Mouse (Mus musculus) heart, postnatal 4 days (tissue): ENCODE data around the gene Ctnnal1. TPM values are rescaled to one million over a fixed set of nuclear protein-coding genes. Genes with fewer than 3 reads are reported as not detected.
"Not testable (repeated sequence)": the region's sequence is repeated elsewhere in the genome, so short reads cannot be mapped to it uniquely, and the experiment has no call there.

ENCODE experiments used
- DNase-seq: peaks from one replicate; pipeline ENCODE4 v3.0.0; 2021
- total RNA-seq, 2 experiments: library from RNA; stranded (reverse); gene quantifications; 2 replicates each; pipeline ENCODE4 v1.2.3; 2021

Gene Ctnnal1
- total RNA-seq: 10 to 100 TPM; 34.0 to 35.7 TPM

DNA sequence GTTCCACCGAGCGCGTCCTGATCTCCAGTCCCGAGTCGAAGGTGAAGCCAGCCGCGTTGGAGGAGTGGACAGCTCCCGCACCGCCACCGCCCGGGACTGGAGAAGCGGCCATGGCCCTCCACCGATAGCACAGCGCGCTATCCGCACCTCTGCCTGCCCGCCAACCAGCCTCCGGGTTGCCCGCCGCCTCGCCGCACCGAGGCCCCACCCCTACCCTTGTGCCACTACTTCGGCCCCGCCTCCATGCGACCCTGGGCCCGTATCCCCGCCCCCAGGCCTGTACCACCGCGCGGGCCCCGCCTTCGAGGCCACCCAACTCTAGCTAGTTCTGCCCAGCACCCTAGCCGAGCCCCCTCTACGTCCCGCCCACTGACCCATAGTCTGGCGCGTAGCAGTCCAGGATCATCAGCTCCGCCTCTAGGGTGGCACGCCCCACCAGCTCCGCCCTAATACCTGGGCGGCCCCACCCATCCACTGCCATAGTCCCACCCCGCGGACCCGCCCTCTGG, at the start of gene Ctnnal1:
Gene Ctnnal1, minus strand, starts transcription at position 186 of the 509 bp plus-strand sequence.
- peak; percentile 92 for DNase-seq

DNA sequence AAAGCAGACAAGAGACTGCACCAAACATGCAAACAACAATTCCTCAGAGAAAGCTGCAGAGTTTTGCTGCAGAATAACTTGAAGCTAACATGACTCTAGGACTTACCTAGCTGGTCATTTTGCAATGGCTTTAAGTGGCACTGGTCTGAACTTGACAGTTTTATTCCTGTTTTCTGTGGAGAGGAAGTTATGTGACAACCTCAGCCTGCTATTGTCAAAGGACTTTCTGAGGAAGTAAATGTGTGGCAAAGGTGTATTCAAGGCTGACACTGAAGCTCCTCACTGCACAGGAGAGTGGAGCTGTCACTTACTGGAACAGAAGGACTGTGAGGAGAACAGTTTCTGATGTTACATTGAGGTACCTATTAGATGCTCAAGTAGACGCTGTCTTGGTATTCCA, 49.8 kb upstream of the Ctnnal1 start:
- no peak for DNase-seq

DNA sequence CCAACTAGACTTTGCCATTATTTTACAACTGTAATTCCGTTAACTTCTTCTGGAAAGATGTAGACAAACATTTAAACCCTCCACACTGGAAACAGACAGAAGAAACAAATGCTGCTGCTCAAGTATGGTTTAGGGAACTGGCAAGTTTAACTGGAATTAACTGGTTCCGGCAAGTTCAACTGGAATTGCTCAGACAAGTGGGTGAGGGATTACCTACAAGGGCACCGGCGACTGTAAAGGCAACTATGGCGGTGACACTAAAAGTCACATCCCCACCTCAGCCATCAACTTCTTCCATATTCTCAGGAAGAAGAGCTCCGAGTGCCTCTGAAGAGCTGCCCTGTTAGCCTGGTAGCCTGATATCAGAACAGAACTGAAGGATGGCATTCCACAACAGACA, 49.4 kb upstream of the Ctnnal1 start:
- DNase-seq: no peak

DNA sequence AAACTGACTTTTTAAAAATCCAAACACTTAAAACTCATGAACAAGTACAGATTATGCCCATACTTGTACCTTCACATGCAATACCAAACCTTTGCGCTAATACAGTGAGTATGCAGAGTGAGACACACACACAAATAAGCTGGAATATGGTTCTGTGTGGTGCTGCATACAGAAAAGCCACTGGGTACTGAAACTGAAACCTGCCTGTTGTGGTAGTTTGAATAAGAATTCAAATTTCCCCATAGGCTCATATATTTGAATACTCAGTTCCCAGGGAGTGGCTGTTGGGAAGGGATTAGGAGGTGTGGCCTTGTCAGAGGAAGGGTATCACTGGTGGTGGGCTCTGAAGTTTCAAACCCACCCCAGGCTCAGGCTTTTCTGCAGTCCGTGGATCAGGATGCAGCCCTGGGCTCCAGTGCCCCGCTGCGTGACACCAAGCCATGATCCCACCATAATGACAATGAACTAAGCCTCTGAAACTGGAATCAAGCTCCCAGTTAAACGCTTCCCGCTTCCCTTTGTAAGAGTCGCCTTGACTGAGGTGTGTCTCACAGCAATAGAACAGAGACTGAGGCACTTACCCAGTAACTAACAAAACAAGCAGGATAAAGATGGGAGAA, 47.5 kb upstream of the Ctnnal1 start:
- no peak for DNase-seq

DNA sequence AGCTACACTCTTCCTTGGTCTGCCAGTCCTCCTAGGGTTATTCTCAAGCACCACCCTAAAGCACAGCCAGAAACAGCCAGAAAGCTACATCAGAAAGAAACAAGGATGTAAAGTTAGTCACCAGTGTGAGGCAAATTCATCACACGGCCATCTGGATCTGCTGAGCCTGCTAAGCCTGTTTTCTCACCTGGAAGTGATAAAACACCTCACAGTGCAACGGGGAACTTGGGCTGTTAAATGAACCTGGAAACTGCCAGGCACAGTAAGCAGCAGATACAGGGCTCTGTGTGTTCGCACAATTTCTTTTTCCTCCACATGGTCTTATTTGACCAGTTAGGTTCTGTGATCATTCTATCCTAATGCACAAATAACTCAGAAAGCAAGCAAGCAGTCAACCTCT, 44.6 kb upstream of the Ctnnal1 start:
- no peak for DNase-seq

DNA sequence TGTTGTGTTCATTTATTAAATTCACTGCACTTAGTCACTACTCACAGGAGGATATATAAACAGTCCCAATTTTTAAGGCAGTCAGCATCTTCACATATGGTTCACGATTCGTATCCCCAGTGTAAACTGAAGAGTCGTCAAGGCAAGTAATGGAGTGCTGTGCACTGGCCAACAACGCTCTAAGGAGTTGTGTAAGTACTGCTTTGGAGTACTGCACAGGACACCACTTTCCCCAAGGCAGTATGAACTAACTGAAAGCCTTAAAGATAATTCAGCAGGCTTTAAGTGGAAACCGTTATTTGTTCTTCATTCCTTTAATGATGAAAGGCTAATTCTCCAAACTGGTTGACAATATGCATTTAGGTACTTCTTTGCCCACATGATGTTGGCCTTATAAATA, 42.7 kb upstream of the Ctnnal1 start:
- DNase-seq: no peak

DNA sequence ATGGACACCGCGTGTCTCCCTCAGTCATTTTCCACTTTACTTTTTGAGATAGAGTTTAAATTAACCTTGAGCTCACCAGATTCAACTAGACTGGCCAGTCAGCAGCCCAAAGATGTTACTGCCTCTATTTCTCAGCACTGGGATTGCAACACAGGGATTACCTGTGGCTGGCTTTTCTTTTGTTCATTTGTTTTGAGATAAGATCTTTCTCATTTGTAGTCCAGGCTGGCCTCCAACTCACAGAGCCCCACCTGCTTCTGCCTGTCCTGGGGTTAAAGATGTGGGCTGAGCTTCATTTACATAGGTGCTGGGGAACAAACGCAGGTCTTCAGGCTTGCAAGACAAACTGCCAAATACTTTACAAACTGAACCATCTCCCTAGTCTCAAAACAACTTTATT, 41.9 kb upstream of the Ctnnal1 start:
- no peak for DNase-seq

DNA sequence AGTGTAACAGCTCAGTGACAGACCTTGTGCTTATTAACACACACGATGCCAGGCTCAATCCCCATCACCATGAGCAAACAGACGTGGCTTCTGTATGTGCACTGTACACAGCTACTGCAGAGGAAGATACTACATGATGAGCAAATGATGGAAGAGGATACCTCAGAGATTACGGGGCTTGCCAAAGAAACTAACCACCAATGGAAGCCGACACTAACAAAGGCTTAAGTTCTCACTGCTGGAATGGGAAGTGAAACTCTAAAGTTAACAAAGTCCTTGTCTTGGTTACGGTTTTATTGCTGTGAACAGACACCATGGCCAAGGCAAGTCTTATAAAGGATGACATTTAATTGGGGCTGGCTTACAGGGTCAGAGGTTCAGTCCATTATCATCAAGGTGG, 40.5 kb upstream of the Ctnnal1 start:
- no peak for DNase-seq

DNA sequence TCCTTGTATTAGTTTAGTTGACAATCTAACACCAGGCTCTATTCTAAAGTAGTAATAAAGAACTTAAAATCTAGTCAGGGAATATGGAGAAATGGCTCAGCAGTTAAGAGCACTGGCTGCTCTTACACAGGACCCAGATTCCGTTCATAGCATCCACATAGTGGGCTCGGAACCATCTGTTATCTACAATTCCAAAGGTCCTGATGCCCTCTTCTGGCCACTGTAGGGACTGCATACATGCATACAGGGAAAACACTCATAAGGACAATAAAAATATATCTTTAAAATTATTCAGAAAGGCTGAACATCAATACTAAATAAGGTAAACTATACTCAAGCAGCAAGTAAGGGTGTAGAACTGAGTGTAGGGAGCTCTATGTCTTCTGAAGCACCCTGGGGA, 36.7 kb upstream of the Ctnnal1 start:
- no peak for DNase-seq

DNA sequence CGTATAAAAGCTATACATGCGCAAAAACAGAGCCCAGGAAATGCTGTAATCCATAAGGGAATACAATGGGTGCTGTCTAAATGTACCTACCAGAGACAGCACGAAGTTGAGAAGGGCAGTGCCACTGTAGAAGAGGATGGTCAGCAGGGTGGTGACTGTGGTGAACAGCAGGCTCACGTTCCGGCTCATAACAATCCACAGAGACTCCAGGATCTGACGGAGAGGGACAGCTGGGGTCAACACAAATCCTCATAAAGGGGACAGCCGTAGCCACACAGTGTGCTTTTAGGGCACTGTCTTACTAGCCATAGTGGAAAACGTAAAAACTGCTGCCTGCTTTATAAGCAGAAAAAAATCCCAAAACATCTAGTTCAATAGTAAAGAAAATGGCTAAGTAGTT, 34.2 kb upstream of the Ctnnal1 start:
- no peak for DNase-seq

DNA sequence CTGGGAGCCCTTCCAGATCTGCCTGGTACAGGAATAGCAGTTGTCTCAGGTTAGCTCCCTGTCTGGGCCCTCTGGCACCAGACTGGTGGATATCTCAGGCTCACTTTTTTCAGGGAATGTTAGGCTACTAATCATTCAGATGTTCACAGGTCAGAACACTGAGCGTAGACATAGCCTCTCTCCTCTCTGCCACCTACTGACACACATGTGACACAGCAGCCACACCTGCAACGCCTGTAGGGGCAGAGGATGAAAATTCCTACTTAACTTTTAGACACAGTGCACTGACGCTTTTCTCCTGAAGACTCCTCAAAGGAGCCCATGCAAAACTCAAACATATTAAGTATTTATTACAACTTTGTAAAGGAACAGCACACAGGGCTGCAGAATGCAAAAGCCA, 32.5 kb upstream of the Ctnnal1 start:
- no peak for DNase-seq

DNA sequence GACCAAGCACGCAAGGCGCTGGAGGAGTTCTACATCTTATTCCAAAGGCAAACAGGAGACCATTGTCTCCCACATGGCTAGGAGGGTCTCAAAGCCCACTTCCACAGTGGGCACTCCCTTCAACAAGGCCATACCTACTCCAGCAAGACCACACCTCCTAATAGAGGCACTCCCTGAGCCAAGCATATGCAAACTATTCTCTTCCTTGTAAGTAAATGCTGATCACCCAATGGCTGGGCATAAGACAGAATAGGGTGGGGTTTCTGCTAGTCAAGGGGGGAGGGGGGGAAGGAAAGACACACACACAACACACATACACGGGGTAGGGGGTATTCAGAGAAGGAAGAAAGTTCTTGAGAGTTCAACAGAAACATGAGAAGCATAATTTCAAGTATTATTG, 29.2 kb upstream of the Ctnnal1 start:
- DNase-seq: no peak

DNA sequence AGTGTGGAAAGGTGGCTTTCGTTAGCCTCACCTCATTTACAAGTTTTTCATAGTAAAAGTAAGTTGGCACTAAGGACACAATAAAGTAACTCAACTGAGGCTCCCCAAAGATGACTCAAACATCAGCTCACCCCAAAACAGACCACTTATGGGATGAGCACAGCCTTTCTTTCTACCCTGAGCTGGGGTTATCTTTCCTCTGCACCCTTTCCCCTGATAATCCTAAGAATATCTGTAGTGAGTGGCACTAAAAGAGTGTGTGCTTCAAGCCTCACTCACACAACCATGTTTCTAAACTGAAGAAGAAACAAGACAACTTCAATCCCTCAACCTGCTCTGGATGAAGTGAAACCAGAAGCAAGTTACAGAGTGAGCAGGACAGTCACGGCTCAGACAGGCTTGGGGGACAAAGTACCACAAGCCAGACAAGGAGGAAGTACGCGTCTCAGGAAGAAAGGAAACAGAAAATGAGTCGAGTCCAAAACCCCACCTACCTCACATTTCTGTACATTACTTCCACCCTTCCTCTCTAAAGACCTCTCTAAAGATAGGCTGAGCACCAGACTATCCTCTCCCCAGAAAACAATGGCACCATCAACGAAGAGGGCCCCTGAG, 27.6 kb upstream of the Ctnnal1 start:
- DNase-seq: no peak

DNA sequence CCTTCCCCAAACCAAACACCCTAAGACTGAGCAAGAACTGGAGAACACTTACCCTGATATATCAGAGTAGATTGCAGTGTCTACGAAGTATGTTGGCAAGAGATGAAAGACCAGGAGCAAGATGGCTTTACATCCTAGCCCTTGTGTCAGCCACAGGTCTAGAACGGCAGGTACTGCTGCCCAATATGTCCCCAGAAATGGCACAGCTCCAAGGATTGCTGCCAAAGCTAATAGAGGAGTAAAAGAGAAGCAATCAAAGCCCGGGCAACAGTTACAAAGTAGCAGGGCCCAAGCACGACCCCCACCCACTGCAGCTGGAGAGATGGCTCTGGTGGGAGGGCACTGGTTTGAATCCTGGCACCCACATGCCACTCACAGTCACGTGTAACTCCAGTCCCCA, 23.5 kb upstream of the Ctnnal1 start:
- peak; percentile 46 for DNase-seq

DNA sequence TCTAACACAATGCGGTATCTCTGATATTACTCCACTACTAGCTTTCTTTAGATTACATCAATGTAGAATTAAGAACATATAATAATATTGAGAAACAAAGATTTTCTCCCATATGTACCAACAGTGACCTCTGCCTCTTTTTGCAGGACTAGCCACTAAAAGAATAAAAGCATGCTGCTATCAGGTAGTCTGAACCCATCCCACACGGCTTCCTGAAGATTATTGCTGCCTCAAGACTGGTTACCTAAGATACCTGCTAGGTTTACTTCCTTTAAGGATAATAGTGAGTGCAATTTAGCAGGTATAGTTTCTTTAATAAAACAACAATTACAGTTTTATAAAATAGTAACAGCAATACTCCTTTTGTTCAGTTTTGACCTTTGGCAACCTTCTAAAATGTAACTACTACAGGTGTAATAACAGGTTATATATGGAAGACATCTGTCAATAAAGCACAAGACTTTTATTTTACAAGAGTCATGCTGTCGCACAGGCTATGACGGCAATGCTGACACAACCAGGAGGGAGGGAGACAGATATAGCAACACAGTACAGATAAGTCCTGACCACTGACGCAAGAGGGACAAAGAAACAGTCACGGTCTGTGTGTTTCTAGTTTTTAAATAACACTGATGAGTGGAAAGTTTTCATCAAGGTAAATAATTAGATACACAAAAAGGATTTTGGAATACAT, 21.4 kb upstream of the Ctnnal1 start:
- peak; percentile 34 for DNase-seq

DNA sequence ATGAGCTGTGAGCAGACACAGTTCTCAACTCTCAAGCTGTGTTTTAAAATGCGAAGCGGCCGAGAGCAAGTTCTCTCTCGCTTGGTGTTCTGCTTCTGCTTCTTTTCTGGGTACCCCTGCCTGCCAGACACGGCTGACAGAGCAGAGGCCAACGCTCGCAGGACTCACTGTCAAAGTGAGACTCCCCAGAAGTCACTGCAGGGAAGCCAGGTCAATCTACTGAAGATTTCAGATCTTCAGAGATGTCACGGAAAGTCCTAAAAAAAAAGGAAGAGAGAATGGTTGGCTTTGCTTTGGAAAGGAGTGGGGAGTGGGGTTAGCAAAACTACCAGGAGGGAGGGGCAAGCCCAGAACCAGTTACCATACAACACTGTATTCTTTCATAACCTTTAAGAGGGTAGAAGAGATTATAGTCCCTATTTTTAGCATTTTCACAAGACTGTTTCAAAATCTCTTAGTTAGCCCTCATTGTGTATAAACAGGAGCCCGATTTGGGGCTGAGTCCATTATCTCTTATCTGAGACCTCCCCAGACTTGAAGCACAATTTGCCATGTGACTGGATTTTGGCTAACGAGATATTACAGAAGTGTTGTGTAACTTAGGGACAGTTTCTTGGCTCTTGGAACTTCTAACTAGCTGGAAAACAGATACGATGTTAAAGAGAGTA, 15.2 kb upstream of the Ctnnal1 start:
- DNase-seq: peak; percentile 17

DNA sequence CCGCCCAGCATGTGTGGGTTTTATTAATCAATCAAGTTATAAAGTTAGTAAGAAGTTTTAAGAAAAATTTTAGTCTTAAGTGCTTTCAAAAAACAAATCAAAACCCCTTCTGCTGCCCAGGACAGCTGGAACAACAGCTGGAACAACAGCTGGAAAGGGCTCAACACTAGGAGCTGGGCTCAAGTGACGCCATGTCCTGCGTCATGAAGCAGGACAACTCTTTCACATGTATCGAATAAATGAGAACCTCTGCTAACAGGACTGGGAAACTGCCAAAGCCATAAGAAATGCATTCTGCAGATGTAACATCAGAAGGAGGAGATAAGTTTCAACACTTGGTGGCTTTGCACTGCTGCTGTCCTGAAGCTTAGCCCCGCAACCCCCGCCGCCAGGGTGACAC, 14.0 kb upstream of the Ctnnal1 start:
- DNase-seq: peak; percentile 16

DNA sequence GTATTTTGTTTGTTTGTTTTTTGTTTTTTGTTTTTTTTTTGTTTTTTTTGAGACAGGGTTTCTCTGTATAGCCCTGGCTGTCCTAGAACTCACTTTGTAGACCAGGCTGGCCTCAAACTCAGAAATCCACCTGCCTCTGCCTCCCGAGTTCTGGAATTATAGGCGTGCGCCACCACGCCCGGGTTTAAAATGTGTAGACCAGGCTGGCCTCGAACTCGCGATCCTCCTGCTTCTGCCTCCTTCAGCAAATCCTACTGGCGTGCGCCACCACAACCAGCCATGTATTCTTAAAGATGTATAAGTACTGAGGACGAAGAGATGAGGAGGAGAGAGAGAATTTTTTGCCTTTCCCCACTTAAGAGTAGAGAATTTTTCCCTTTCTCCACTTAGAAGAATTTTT, 5.6 kb upstream of the Ctnnal1 start:
- DNase-seq: not testable (repeated sequence)

DNA sequence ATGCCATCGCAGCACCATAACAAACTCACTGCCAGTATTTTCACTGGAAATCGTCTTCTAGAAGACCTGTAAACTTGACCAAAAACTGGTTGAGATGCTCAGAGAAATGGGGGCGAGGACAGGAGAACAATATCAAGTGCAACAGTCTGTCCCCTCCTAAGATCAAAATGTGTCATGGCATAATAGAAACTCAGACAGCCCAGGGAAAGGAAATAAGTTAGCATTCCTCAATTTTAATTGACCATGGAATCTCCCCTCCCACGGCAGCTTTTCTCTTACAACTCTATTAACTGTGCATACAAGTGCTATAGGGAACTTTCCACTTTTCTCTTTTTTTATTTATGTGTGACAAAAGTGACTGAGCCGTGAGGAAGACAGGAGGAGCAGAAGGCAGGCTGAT, 2.8 kb upstream of the Ctnnal1 start:
- no peak for DNase-seq

DNA sequence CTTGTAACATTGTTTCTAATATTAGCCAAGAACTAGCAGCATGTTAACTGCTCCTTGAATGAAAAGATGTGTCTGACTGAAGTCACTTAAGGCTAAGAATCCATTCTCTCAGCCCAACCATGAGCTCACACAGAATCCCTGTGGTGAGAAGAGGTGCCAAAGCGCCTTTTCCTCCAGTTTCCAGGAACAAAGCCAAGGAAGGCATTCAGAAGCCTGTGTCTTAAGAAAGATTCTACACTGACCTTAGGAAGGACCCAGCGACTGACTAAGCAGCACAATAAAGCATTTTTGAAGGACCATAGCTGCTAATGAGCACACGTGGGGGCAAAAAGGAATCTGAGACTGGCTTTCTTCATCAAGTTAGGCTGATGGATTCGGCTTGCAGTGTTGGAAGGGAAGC, 983 bp upstream of the Ctnnal1 start:
- peak; percentile 44 for DNase-seq

DNA sequence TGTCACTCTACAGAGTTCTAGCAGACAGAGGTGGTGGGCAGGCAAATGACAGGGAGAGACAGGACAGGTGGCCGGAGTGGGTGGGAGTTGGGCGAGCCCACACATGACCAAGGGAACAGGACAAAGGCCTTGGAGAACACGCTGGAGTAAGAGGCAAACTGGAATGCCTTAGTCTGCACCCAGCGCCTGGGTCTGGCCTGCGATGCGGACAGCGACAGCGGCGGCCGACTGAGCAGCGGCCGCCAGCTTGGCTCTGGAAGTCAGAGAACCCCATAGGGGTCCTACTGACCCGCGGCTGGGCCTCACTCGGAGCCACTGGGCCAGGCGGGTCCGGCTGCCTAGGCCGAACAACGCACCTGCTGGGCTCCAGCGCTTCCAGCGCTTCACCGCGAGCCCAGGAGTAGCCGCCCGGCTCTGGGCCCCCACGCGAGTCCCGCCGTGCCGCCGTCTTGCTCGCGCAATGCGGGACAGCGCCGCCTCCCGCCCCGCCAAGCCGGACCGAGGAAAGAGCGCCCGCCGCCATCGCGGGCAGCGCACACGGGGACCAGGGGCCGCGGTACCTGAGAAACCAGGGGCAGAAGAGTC, 479 bp downstream of the Ctnnal1 start:
- no peak for DNase-seq

DNA sequence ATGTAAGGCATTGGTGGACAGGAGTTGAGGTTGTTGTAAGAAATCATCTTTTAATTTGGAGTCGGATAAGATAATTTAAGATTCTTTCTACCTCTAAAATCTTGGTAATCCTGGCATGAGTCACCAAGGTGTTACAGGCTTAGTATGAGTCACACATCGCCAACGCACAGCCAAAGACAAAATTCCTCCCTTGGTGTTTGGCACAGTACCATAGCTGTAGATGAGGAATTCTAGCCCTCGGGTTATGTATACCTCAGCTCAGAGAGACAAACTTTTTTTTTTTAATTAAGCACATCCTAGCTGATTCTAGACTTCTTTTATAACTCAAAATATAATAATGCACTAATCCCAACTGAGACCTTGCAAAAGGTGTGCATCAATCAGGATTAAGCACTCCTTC, 972 bp downstream of the Ctnnal1 start:
- DNase-seq: no peak

DNA sequence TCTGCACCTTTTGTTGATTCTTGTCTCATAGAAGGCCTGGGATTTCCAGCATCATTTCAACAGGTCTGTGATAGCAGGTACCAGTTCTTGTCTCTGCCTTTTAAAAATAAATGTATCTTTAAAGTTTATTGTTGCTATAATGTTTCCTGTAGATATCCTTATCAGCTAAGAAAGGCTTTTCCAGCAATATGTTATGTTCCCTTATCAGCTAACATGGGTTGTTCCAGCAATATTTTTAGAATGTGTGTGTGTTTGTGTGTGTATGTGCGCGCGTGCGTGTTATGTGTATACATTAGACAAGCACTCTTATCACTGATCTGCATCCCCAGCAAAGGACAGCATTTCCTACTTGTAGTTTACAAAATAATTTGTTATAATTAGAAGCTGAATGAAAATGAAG, 3.4 kb downstream of the Ctnnal1 start:
- DNase-seq: no peak
